In genomic region chr14:28192711-28193364, GRCm38 (mm10) we compare ENCODE assay signal across 14 mouse cellular contexts.
DNase-seq lines count a peak whose midpoint lies in the region; ATAC-seq lines count a peak whose summit lies in the region.
"Had no signal": no experiment of that assay in that cellular context is flagged by ENCODE, and none has a peak within 500 bp of the region (broad histone marks: within the 10 kb centered on the region; RNA-seq: fewer than 3 reads in every experiment).

No protein-coding gene starts in this region.

- no peak overlapping the region for H3K4me2 ChIP-seq in embryonic facial prominence, embryonic 11.5 days (ENCODE audit: low read depth, low read length)
- no peak overlapping the region for H3K4me2 ChIP-seq in forebrain, embryonic 15.5 days (replicated peaks)
- H3K4me2 ChIP-seq: liver, embryonic 13.5 days; midbrain, embryonic 15.5 days had no signal

- ATAC-seq in frontal cortex, adult (ENCODE audit: low TSS enrichment) = peak; percentile 79
- ATAC-seq in embryonic facial prominence, embryonic 11.5 days (replicated peaks; ENCODE audit: insufficient number of reproducible peaks, low FRiP score, low TSS enrichment, low read depth) = no peak
- ATAC-seq in forebrain, embryonic 15.5 days (replicated peaks) = no peak
- ATAC-seq: midbrain, embryonic 15.5 days had no signal

- no peaks in the 10 kb centered on the region for H3K9me3 ChIP-seq in embryonic facial prominence, embryonic 11.5 days (replicated peaks; ENCODE audit: control insufficient read depth, low read length)
- H3K9me3 ChIP-seq in forebrain, embryonic 15.5 days = no peaks in the 10 kb centered on the region
- H3K9me3 ChIP-seq: liver, embryonic 13.5 days; midbrain, embryonic 15.5 days had no signal

- peaks cover 3% of the 10 kb centered on the region; the same call in 1 of the 2 replicates for H3K4me1 ChIP-seq in embryonic facial prominence, embryonic 11.5 days (ENCODE audit: control insufficient read depth, insufficient read depth, low read length)
- no peaks in the 10 kb centered on the region for H3K4me1 ChIP-seq in forebrain, embryonic 15.5 days
- H3K4me1 ChIP-seq: liver, embryonic 13.5 days; midbrain, embryonic 15.5 days had no signal

- H3K27ac ChIP-seq in embryonic facial prominence, embryonic 11.5 days (replicated peaks; ENCODE audit: low read depth, low read length) = no peak overlapping the region
- H3K27ac ChIP-seq in forebrain, embryonic 15.5 days (replicated peaks) = no peak overlapping the region
- H3K27ac ChIP-seq: liver, embryonic 13.5 days; midbrain, embryonic 15.5 days had no signal

- WGBS in embryonic facial prominence, embryonic 11.5 days = 60% methylated on average over 8 of the region's 8 CpGs
- WGBS in forebrain, embryonic 15.5 days = 73% methylated on average over 8 of the region's 8 CpGs

- H3K27me3 ChIP-seq in embryonic facial prominence, embryonic 11.5 days (ENCODE audit: control insufficient read depth, insufficient read depth, low read length) = no peaks in the 10 kb centered on the region
- no peaks in the 10 kb centered on the region for H3K27me3 ChIP-seq in forebrain, embryonic 15.5 days
- H3K27me3 ChIP-seq: liver, embryonic 13.5 days; midbrain, embryonic 15.5 days had no signal

- no peak for DNase-seq in frontal cortex, postnatal 14 days (ENCODE audit: low spot score in 2 of 2)
- peak; percentile 5 for DNase-seq in lung, postnatal 10 days
- DNase-seq in lung, postnatal 14 days = no peak
- peak; percentile 72 for DNase-seq in embryonic facial prominence, embryonic 11.5 days (ENCODE audit: low spot score)
- peak; percentile 45 for DNase-seq in mesoderm, embryonic 11.5 days (ENCODE audit: low read depth, low spot score)
- no peak for DNase-seq in left cerebral cortex, adult 18-20 months (ENCODE audit: low spot score in 2 of 2)
- DNase-seq: cerebellum, adult 11 months; cerebellum, postnatal 25 days; heart, postnatal 4 days; kidney, adult 9 months; liver, embryonic 13.5 days had no signal

- H3K36me3 ChIP-seq in embryonic facial prominence, embryonic 11.5 days (replicated peaks; ENCODE audit: control insufficient read depth, insufficient read depth, low read depth, low read length) = no peaks in the 10 kb centered on the region
- H3K36me3 ChIP-seq in forebrain, embryonic 15.5 days = no peaks in the 10 kb centered on the region
- H3K36me3 ChIP-seq: liver, embryonic 13.5 days; midbrain, embryonic 15.5 days had no signal

- H3K4me3 ChIP-seq in embryonic facial prominence, embryonic 11.5 days (ENCODE audit: low read depth, low read length) = no peak overlapping the region
- no peak overlapping the region for H3K4me3 ChIP-seq in forebrain, embryonic 15.5 days
- H3K4me3 ChIP-seq: liver, embryonic 13.5 days; midbrain, embryonic 15.5 days had no signal

- no peak overlapping the region for H3K9ac ChIP-seq in embryonic facial prominence, embryonic 11.5 days (replicated peaks; ENCODE audit: low read length)
- H3K9ac ChIP-seq in forebrain, embryonic 15.5 days (replicated peaks) = no peak overlapping the region
- H3K9ac ChIP-seq: liver, embryonic 13.5 days; midbrain, embryonic 15.5 days had no signal

Comparison
In these comparisons a context has a peak if more than half of its experiments do, and no peak if none do; other contexts are left out.
1. DNase-seq: peak in lung, postnatal 10 days (single experiment), embryonic facial prominence, embryonic 11.5 days (single experiment) and mesoderm, embryonic 11.5 days (single experiment); none in frontal cortex, postnatal 14 days (0 of 2), lung, postnatal 14 days (single experiment) and left cerebral cortex, adult 18-20 months (0 of 2).